Mouse (Mus musculus): ENCODE results near the gene Rab8a.
A peak's percentile ranks its signal among the peaks of the same experiment; 100 is the strongest.

Rab8a gene

DNA sequence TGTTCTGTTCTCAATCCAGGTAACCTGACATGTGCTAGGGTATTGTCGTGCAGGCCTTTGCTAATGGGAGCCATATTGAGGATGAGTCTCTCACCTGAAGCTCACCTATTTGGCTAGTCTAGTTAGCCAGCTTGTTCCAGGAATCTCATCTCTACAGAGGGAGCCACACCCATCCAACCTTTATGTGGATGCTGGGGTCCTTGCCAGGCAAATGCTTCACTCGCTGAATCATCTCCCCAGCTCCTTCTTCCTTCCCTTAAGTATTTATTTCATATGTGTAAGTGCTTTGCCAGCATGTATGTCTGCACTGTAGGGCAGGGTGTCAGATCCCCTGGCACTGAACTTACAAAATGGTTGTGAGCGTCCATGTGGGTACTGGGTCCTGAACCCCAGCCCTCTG lies 14.4 kb upstream of the Rab8a start:
- no peak for DNase-seq

DNA sequence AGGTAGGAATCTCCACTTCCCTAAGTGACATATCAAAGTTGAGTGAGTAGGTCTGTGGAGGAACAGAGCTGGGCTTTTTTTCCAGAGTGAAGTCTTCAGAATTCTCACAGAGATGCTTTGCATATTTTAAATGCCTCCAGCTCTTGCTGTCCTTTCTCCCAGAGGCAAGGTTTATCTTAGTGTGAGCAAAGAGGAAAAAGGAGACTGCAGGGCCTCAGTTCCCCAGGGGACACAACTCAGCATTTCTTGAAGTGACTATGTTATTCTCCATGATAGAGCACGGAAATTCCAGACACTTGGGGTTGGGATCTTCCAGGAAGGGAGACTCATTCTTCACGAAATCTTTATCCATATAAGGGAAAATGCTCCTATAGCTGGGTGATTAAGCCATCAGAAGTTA lies 13.7 kb upstream of the Rab8a start:
- DNase-seq: no peak

DNA sequence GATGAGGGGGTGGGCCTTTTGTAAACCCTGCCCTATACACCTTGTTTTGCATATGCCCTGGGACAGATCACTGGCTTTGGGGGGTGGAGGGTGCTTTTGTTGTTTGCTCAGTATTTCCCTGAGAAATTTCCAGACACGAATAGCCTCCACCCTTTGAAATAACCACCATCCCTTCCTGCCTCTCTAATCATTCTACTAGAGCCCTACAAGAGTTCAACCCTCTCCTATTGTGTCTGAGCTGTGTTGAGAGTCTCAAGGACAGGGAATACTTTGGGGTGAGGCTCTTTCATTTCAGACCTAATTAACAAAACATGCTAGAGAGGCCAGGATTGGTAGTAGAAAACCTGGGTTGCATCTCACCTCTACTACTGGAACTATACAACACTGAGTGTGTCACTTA lies 11.9 kb upstream of the Rab8a start:
- no peak for DNase-seq

DNA sequence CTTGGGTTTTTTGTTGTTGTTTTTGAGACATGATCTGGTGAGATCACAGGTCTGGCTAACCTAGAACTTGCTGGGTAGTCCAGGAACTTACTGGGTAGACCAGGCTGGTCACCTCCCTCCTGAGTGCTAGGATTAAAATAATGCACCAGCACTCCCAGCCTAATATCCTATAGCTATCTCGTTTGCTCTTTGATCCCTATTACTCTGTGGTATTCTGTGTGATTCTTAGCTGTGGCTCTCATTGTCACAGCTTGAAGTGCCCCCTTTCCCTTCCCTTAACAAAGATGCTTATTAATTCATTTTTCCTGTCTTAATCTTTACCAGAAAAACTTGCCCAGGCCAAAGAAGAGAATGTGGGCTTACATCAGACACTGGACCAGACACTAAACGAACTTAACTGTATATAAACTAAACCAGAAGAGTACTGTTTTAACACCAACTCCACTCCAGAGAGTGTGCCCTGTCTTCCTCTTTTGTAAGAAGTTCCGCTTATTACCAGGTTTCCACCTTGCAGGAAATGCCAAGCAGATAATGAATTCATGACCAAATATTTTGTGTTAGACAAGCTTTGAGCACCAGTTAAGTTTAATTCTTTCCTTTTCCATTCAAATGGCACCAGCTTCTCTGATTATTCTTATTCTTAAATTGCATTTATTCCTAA lies 9.5 kb upstream of the Rab8a start:
- DNase-seq: no peak

DNA sequence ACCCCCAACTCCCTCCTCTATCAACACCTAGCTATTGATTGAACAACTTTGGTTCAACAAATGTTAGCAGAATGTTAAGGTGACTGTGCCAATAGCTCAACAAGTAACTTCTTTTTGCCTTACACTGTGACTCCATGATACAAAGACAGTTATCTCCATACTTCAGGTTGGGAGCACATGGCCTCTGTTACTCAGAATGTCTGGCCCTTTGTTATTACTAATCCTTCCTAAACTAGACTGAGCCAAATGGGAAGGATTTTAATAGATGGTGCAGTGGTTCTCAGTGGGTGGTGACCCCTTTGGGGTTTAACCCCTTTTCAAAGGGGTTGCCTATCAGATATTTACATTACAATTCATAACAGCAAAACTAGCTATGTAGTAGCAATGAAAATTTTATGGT lies 7.6 kb upstream of the Rab8a start:
- DNase-seq: no peak

DNA sequence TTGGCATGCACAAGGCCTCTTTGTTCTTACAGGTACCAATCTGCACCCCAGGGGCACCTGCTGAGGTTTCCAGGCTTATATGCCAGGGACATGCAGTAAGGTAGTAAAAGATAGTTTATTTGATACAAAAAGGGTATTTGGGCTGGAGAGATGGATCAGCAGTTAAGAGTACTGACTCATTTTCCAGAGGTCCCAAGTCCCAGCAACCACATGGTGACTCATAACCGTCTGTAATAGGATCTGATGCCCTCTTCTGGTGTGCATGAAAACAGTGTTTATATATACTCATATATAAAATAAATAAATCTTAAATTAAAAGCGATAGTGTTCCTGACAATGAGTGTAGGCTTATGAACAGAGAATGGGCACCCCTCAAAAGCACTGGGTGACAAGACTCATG lies 2.9 kb upstream of the Rab8a start:
- DNase-seq: no peak

DNA sequence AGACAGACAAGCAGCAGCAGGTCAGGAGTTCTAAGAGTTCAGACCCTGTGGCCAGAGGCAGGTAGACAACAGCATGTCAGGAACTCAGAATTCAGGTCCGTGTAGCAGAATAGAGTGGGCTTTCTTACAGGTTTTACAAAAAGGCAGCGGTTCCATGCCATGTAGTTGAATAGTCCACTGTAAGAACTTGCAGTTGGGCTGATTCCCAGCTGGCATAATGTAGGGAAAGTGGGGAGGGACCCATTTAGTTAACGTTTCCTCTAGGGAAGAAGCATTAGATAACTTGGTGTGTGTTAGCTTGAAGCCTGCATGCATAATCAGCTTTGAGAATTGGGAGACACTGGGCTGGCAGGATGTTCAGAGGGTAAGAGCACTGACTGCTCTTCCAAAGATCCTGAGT lies 2.3 kb upstream of the Rab8a start:
- DNase-seq: no peak

DNA sequence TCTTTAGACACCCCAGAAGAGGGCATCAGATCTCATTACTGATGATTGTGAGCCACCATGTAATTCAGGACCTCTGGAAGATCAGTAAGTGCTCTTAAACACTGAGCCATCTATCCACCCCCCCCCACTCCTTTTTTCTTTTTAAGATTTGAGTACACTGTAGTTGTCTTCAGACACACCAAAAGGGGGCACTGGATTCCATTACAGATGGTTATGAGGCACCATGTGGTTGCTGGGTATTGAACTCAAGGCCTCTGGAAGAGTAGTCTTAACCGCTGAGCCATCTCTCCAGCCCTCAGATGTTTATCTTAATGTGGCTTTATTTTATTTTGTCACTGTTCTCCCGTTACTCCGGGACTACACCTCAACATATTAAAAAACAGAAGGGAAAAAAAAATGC lies 993 bp upstream of the Rab8a start:
- DNase-seq: no peak

DNA sequence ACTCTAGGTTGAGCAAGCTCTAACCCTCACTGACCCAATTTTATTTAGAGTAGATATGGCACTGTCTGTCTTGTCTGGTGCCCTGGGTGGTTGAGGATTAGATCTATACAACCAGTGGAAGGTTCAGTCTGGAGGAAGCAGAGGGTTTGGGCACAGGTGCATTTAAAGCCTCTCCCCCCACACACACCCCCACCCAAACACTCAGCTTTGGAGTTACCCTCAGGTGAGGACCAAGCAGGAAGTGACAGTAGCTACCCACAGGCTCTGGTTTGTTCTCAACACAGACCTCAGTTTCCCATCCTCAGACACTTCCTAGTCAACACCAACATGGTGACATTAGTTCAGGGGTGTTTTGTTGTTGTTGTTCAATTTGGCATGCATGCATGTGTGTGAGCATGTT lies 1.8 kb downstream of the Rab8a start:
- no peak for DNase-seq

DNA sequence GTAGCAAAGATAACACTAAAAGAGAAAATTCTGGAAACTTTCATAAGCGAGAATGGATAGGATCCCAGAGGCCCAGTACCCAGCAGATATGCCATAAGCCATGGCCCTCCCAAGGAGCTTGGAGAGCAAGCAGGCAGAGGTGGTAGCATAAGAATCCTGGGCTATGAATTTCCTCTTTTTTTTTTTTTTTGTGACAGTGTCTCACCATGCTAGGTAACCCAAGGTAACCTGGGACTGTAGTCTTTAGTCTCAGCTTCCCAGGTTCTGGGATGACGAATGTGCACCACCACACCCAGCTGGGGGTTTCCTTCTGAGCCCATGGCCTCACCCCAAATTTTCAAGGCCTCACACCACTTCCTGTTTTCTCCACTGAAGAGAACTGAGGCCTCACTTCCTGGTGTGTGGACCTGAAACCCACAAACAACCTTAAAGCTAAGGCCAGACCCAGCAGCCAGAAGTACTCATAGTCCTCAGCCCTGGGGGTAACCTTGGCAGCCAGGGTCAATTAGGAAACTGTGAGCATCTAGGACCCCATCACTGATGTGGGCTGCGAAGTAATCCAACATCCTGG lies 8.2 kb downstream of the Rab8a start:
- DNase-seq: no peak

DNA sequence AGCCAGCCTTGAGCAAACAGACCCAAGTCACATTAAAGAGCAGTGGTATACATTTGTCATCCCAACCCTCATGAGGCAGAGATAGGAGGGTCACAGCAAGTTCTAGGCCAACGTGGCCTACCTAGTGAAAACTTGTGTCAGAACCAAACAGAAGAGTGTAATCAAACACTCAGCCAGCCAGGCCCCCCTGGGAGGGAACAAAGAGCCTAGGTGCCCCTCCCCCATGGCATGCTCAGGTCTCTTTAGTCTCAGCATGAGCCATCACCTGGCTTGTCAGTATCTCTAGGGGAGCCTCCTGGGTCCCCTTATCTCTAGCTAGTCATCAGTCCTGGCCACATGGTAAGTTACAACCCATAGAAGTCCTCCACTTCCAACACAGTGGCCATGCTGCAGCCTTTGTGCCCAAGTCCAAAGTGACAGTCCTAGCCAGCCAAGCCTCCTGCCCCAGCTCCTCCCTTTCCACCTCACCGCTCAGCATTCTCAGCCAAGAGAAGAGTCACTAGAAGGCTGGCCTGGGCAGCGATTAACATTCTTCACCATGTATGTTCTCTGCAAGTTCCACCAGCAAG lies 8.8 kb downstream of the Rab8a start:
- DNase-seq: no peak

DNA sequence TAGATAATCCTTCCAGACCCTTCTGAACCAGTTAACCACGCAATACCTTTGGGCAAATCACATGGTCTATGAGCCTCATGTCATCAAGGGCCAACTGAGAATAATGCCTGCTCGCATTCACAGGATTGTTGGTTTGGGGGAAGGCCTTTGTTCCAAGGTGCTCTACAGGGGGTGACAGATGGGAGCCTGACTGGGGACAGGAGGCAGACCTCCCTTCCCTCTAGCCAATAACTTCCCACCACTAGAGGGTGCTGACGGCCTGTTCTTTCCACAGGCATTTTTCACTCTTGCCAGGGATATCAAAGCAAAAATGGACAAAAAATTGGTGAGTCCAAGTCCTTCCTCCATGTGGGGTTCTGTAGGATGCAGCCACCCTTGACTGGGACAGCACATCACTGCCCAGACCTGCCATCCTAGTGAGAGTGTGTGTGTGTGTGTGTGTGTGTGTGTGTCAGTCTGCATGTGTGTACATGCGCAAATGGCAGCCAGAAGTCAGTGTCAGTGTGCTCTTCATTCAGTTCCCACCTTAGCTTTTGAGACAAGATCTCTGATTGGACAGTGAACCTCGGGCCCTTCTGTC lies 16.4 kb downstream of the Rab8a start:
- DNase-seq: peak; percentile 76

DNA sequence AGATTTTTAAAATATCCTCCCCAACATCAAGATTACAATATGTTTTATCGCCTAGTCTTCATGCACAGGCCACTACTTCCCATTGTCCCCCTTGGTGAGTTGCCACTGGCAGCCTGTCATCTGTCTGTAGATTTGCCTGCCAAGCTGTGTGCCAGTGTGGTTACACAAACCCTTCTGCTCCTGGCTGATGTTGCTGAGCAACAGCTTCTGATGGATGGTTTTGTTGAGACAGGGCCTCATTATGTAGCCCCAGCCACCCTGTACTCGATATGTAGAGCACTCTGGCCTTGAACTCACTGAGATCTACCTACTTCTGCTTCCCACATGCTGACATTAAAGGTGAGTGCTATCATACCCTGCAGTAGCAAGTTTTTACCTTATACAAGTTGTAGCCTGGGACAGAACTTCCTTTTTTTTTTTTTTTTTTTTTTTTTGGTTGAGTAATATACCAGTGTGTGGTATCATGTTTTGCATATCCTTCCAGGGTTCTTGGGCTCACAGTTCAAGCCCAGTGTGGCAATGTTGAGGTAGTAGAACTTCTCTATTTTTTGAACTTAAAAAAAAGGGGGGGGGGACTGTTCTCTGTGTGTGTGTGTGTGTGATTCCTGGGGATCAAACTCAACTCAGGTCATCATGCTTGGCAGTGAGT lies 22.7 kb downstream of the Rab8a start:
- DNase-seq: no peak

DNA sequence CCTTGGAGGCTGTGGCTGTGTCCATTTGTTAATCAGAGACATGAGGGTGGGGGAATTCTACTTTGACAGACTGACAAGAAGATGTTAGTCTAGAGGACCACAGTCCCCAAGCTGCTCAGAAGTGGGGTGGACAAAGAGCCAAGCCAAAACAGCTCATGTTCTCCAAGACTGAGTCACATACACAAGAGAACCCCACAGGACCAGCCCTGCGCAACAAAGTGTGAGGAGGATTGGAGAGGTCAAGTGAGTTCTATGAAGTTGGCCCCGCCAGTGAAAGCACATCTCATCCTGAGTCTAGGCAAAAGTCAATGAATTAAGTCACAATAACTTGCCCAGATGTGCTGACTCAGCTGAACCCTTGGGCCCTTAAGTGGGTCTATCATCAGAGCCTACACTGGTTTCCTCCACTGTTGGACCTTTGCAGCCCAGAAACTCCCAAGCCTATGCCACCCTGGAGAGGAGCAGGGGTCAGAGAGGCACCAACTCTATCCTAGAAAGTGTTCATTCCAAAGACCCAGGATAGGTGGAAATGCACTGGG lies 26.9 kb downstream of the Rab8a start:
- DNase-seq: no peak

DNA sequence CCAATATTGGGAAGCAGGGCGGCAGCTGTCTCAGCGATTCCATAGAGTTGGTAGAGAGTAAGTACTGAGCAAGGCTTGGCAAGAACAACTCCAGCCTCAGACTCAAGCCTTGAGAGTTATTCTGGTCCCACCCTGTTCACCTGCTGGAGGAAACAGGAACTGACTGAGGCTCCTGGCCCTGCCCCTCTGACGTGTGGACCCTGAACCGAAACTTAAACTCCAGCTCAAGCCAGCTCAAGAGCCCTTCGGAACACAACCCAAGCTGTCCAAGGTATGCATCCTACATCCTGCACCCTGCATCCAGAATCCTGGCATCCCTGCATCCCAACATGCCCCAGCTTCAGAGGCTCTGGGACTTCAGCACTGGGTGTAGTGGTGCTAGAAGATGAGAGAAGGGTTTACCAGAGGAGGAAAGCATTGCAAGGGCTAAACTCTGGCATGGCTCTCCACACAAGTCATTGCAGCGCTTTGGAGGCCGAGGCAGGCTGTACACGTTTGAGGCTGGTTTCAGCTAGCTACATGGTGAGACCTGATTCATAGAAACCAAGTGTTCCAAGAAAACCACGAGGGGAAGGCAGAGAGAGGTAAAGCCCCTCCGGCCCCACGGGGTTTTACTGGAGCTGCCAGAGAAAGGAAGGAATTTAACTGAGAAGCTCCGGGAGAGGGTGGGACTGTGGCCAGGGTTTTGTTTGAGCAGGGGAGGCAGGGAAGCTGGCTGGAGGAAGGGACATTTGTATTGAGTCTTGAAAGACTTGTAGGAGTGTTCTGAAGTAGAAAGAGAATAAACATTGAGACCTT lies 28.6 kb downstream of the Rab8a start, which contains the start of gene Hsh2d:
Gene Hsh2d (plus strand): TSS at position 222 of the 798 bp plus-strand sequence.
- no peak for DNase-seq

DNA sequence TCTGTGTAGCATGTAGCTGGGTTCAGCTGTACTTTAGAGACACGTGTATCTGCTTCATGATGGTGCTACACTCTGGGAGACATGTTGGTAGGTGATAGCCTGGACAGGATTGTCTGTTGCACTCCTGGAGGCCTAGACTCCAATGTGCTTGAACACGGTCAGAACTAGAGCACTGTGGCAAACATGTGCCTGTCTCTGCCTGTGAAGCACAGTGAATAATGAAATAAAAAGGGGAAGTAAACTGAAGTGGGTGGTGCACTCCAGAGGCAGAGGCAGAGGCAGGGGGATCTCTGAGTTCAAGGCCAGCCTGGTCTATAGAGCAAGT lies 29.2 kb downstream of the Rab8a start:
- DNase-seq: no peak

DNA sequence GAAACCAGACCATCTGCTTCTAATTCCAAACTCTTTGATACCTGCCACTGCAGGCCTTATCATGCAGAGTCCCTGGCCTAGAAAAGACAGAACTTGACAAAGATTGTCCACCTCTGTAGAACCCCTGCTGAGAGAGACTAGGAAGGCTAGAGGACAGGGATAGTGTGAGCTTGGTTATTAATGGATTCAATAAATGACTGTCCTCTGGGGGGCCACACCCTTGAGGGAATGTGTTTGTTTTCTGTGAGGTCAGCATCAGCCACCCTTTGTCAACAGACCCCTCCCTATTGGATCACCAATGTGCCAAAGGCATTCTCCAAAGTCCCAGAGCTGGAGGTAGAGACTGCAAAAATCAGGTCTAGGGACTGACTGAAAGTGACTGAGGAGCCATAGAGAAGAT lies 31.1 kb downstream of the Rab8a start:
- DNase-seq: no peak

DNA sequence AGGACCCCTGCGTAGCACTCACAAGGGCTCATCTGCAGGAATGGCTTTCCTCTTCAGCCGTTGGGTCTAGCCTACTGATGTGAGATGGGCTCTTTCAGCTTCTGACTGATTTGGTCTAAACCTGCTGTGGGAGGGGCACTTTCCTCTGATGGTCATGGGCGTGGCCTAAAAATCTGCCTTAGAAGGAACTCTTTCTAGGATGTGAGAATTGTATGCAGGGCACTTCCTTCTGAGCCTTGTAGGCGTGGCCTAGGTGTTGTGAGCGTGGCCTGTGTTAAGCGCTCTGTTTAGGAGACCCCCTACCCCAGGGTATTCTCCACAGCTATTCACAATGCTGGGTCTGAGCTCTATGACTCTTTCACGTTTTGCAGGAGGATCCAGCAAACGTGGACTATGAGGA lies 37.0 kb downstream of the Rab8a start:
- no peak for DNase-seq

DNA sequence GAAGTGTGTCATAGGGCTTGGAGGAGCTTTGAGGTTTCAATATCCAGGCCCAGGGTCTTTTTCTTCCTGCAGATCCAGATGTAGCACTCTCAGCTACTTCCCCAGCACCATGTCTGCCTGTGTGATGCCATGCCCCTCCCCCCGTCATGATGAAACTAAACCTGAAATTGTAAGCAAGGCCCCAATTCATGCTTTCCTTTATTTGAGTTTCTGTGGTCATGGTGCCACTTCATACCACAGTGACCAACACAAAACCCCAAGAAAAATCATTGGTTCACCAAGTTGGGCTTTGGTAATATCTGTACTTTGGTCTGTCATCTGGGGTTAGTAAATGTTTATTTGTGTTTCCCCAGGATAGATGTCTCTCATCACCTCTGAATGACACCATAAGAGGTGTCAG lies 47.6 kb downstream of the Rab8a start:
- no peak for DNase-seq

DNA sequence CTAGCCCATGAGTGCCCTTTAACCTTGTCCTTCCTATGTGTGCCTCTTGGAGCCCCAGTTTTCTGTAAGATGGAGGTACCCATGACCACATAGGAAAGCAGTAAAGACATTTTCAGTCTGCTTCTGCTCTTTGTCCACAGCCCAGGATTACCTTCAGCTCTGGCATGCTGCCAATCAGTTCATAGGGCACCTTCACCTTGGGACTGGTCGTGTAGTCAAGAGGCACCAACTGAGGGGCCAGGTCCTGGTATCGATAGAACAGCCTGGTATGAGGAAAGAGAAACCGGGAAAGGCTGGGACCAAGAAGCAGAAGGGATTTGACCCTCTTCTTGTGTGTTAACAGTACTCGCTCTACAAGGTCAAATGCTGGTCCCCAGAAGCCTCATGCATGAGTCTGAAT lies 49.2 kb downstream of the Rab8a start:
- no peak for DNase-seq

DNA sequence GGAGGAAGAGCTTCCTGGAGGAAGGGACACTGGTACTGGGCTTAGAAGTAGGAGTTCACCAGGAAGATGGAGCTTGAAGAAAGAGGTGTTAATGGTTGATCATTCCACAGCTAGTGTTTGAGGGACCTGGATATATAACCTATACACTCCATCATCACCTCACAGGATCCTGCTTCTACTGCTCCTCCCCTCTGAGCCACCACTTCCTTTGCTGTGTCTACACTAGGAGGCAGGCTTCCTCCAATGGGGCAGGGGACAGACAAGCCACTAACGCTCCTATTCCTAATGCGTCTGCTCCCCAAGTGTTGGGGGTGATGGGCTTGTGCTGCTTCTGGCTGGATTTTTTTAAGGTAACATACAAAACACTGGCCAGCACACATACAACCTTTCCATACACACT lies 49.7 kb downstream of the Rab8a start:
- no peak for DNase-seq

DNA sequence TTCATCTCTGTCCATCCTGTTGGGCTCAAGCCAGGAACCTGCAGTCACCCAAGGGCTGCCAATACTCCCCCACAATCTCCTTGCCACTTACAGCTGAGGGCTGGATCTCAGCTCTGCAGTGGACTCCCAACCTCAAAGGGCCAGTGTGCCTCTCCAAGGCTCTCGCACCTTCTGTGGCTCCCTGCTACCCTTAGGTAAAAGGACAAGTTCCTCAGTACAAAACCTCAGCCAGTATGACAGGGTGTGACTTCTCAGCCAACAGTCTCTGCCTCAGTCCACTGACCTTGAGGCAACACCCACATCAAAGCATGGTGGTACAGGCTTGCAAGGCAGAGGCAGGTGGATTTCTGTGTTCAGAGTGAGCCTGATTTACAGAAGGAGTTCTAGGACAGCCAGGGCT lies 50.8 kb downstream of the Rab8a start:
- no peak for DNase-seq

DNA sequence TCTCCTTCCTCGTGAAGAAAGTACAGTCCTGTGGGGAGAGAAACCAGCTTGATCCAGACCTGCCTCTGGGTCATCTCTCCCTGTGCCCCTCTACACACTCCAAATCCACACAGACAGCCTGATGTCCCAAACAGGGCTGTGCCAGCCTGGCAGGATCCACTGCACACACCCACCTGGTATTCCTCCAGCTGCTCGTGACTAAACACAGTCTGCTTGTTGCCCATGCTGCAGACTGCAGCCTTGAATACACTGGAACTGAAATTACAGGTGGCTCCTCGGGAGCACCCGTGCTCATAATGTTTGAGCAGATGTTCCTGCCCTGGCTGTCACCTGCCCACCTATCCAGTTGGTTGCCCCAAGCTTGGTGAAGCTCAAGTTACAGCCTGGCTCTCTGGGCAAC lies 51.8 kb downstream of the Rab8a start, which contains the start of gene Cib3:
Gene Cib3 (minus strand): TSS at position 87 of the 400 bp plus-strand sequence.
- no peak for DNase-seq

Measured in cerebellum, adult 8-10 months (tissue).